Mouse (Mus musculus) megakaryocyte, embryonic 14.5 days (primary cell): ENCODE measurements around the gene Ifi205. TPM values are rescaled to one million over a fixed set of nuclear protein-coding genes. Genes with fewer than 3 reads are reported as not detected.
"Not testable (repeated sequence)": the region's sequence is repeated elsewhere in the genome, so short reads cannot be mapped to it uniquely, and the experiment has no call there.

Experiments
- H3K27me3 ChIP-seq: replicated peaks from 2 replicates; pipeline ENCODE3; 2012; ENCODE audit warnings: inconsistent platforms
- H3K36me3 ChIP-seq: replicated peaks from 2 replicates; pipeline ENCODE3; 2012; ENCODE audit warnings: low read length, inconsistent platforms, mixed read lengths
- H3K4me1 ChIP-seq: 2 replicates; pipeline ENCODE4 v1.6.1; 2012; ENCODE audit warnings: inconsistent platforms
- H3K4me3 ChIP-seq: replicated peaks from 2 replicates; pipeline ENCODE3; 2012; ENCODE audit warnings: moderate library complexity, mild to moderate bottlenecking, inconsistent platforms
- H3K9me3 ChIP-seq: 2 replicates; pipeline ENCODE4 v1.6.1; 2012; ENCODE audit warnings: inconsistent platforms
- FLI1 ChIP-seq: IDR thresholded peaks from 2 replicates; pipeline ENCODE4 v1.6.1; 2012; ENCODE audit warnings: low read length, inconsistent platforms, mixed read lengths
- GATA1 ChIP-seq: IDR thresholded peaks from 3 replicates; pipeline ENCODE4 v1.6.1; 2012; ENCODE audit warnings: mixed read lengths, low read length, inconsistent platforms, borderline replicate concordance
- polyA plus RNA-seq: library from polyadenylated mRNA; stranded (reverse); fragments of >175 nt; gene quantifications from 2 replicates; pipeline ENCODE4 v1.2.3, GENCODE M21; 2012; ENCODE audit warnings: low replicate concordance; ENCODE audit not compliant: insufficient read depth

The Ifi205 gene
- polyA plus RNA-seq, 1 experiment: not detected

- H3K4me3 ChIP-seq: no peak within 1 kb of the TSS
- TF ChIP-seq GATA1 (no peak), FLI1 (no peak)
- no peaks in the 10 kb centered on the region for H3K27me3 ChIP-seq
- H3K36me3 ChIP-seq: no peaks in the 10 kb centered on the region
- no peaks in the 10 kb centered on the region for H3K9me3 ChIP-seq
- H3K4me1 ChIP-seq: peaks cover 4% of the 10 kb centered on the region; the same call in 1 of the 2 replicates
Measured at GRCm38 (mm10) chr1:174040523-174041177, 9.0 kb upstream of the Ifi205 start, which contains the start of gene Olfr433. Olfr433 (plus strand) TSS chr1:174040705.

GRCm38 (mm10) chr1:174038480-174038879, 6.9 kb upstream of the Ifi205 start:
- Histone ChIP-seq H3K9me3 (no peaks in the 10 kb centered on the region), H3K27me3 (no peaks in the 10 kb centered on the region), H3K4me3 (no peak overlapping the region), H3K4me1 (peaks cover 4% of the 10 kb centered on the region; the same call in 1 of the 2 replicates), H3K36me3 (no peaks in the 10 kb centered on the region)
- TF ChIP-seq GATA1: no peak
- no peak for TF ChIP-seq FLI1

GRCm38 (mm10) chr1:174035841-174036240, 4.2 kb upstream of the Ifi205 start:
- Histone ChIP-seq H3K9me3 (no peaks in the 10 kb centered on the region), H3K4me1 (no peaks in the 10 kb centered on the region), H3K4me3 (no peak overlapping the region), H3K36me3 (no peaks in the 10 kb centered on the region), H3K27me3 (no peaks in the 10 kb centered on the region)
- TF ChIP-seq FLI1: no peak
- TF ChIP-seq GATA1: no peak

GRCm38 (mm10) chr1:174007050-174007449, 24.6 kb downstream of the Ifi205 start:
- not testable (repeated sequence) for H3K27me3 ChIP-seq, H3K4me3 ChIP-seq, H3K36me3 ChIP-seq, H3K9me3 ChIP-seq, H3K4me1 ChIP-seq

- H3K36me3 ChIP-seq, H3K9me3 ChIP-seq, H3K4me3 ChIP-seq, H3K4me1 ChIP-seq, H3K27me3 ChIP-seq: not testable (repeated sequence)
Measured at GRCm38 (mm10) chr1:174004352-174005109, 27.1 kb downstream of the Ifi205 start.

- Histone ChIP-seq H3K4me1 (no peaks in the 10 kb centered on the region), H3K27me3 (no peaks in the 10 kb centered on the region), H3K9me3 (no peaks in the 10 kb centered on the region), H3K4me3 (no peak overlapping the region), H3K36me3 (no peaks in the 10 kb centered on the region)
- TF ChIP-seq GATA1 (no peak), FLI1 (no peak)
Measured at GRCm38 (mm10) chr1:173995003-173995402, 36.6 kb downstream of the Ifi205 start.

- not testable (repeated sequence) for H3K4me3 ChIP-seq, H3K36me3 ChIP-seq, H3K9me3 ChIP-seq, H3K4me1 ChIP-seq, H3K27me3 ChIP-seq
Measured at GRCm38 (mm10) chr1:173982694-173983305, 48.8 kb downstream of the Ifi205 start, which contains the start of gene Ifi202b. Ifi202b (minus strand) TSS chr1:173982744.

- H3K36me3 ChIP-seq, H3K27me3 ChIP-seq, H3K9me3 ChIP-seq, H3K4me1 ChIP-seq, H3K4me3 ChIP-seq: not testable (repeated sequence)
Measured at GRCm38 (mm10) chr1:173981038-173981437, 50.6 kb downstream of the Ifi205 start.

GRCm38 (mm10) chr1:173977622-173978021, 54.0 kb downstream of the Ifi205 start:
- H3K9me3 ChIP-seq: no peaks in the 10 kb centered on the region
- no peak for TF ChIP-seq FLI1
- no peak for TF ChIP-seq GATA1

GRCm38 (mm10) chr1:173973111-173973510, 58.5 kb downstream of the Ifi205 start:
- H3K27me3 ChIP-seq: no peaks in the 10 kb centered on the region
- no peaks in the 10 kb centered on the region for H3K36me3 ChIP-seq
- no peaks in the 10 kb centered on the region for H3K9me3 ChIP-seq
- no peak for TF ChIP-seq GATA1
- no peak for TF ChIP-seq FLI1
- H3K4me1 ChIP-seq: no peaks in the 10 kb centered on the region
- H3K4me3 ChIP-seq: no peak overlapping the region

More at GRCm38 (mm10) chr1:173977622-173978021, 54.0 kb downstream of the Ifi205 start:
- no peaks in the 10 kb centered on the region for H3K27me3 ChIP-seq
- H3K4me1 ChIP-seq: no peaks in the 10 kb centered on the region
- H3K4me3 ChIP-seq: no peak overlapping the region
- H3K36me3 ChIP-seq: no peaks in the 10 kb centered on the region

Other genes with a start within 250 kb of the Ifi205 start
- gene Ifi211, start 118.8 kb downstream of the Ifi205 start, polyA plus RNA-seq: 0.25 TPM in 1 of 2 replicates, not detected in the other
- 4.0 TPM in 1 of 2 replicates, not detected in the other for gene Mndal, start 89.3 kb downstream of the Ifi205 start, polyA plus RNA-seq
- gene Ifi203, start 89.1 kb downstream of the Ifi205 start, polyA plus RNA-seq: 2.3 TPM in 1 of 2 replicates, not detected in the other
- 0.16 TPM in 1 of 2 replicates, not detected in the other for gene Ifi202b, start 49.1 kb downstream of the Ifi205 start, polyA plus RNA-seq
- not detected in 2 replicates for gene Olfr433, start 8.9 kb upstream of the Ifi205 start, polyA plus RNA-seq
- gene Olfr432, start 17.4 kb upstream of the Ifi205 start, polyA plus RNA-seq: not detected in 2 replicates
- not detected in 2 replicates for gene Olfr430, start 34.8 kb upstream of the Ifi205 start, polyA plus RNA-seq
- gene Olfr429, start 52.5 kb upstream of the Ifi205 start, polyA plus RNA-seq: not detected in 2 replicates
- gene Olfr427, start 65.1 kb upstream of the Ifi205 start, polyA plus RNA-seq: not detected in 2 replicates
- gene Olfr231, start 89.4 kb upstream of the Ifi205 start, polyA plus RNA-seq: not detected in 2 replicates
- not detected in 2 replicates for gene Olfr424, start 99.7 kb upstream of the Ifi205 start, polyA plus RNA-seq
- gene Olfr420, start 123.8 kb upstream of the Ifi205 start, polyA plus RNA-seq: not detected in 2 replicates
- 0.11 TPM in 1 of 2 replicates, not detected in the other for gene Spta1, start 141.0 kb upstream of the Ifi205 start, polyA plus RNA-seq
- not detected in 2 replicates for gene Olfr419, start 220.3 kb upstream of the Ifi205 start, polyA plus RNA-seq